Mouse (Mus musculus) heart, postnatal 0 days (tissue): Measurements from ENCODE around the gene Msh3.

Experiments
- CTCF ChIP-seq: IDR thresholded peaks from 2 replicates; pipeline ENCODE4 v1.5.1; 2016; ENCODE audit warnings: antibody characterized with exemption, control low read depth, low read depth
- EP300 ChIP-seq: IDR thresholded peaks from 2 replicates; pipeline ENCODE4 v1.6.1; 2016; ENCODE audit warnings: antibody characterized with exemption, low read depth

GRCm38 (mm10) chr13:92237887-92238286 lies 116.9 kb downstream of the Msh3 start:
- TF ChIP-seq EP300 (no peak), CTCF (no peak)
